Mouse (Mus musculus) megakaryocyte, embryonic 14.5 days (primary cell): ENCODE results near the gene Tmem248.

Experiments used
- FLI1 ChIP-seq: IDR thresholded peaks from 2 replicates; pipeline ENCODE4 v1.6.1; 2012; ENCODE audit warnings: low read length, inconsistent platforms, mixed read lengths
- GATA1 ChIP-seq: IDR thresholded peaks from 3 replicates; pipeline ENCODE4 v1.6.1; 2012; ENCODE audit warnings: mixed read lengths, low read length, inconsistent platforms, borderline replicate concordance

- TF ChIP-seq FLI1 (no peak), GATA1 (no peak)
These were observed 18.9 kb upstream of the Tmem248 start for GRCm38 (mm10) chr5:130197981-130198380.
